Mouse (Mus musculus): ENCODE data around the gene Zmym3. TPM values are rescaled to one million over a fixed set of nuclear protein-coding genes. Genes with fewer than 3 reads are reported as not detected.

The Zmym3 gene
- total and polyA plus RNA-seq, 3 experiments = 20.7 to 42.9 TPM; not detected in 1

- DNase-seq (ENCODE audit: low read depth, low spot score) = no peak
- TF ChIP-seq SIN3A (IDR thresholded peaks at IDR 0.05; ENCODE audit: low read length) (no peak), MYC (IDR thresholded peaks at IDR 0.05; ENCODE audit: low read depth, low read length) (no peak), MXI1 (IDR thresholded peaks at IDR 0.05; ENCODE audit: low read depth, low read length) (no peak), TBP (IDR thresholded peaks at IDR 0.05; ENCODE audit: low read depth, low read length) (no peak), RCOR1 (IDR thresholded peaks at IDR 0.05; ENCODE audit: low read depth, low read length) (no peak), ZC3H11A (IDR thresholded peaks at IDR 0.05; ENCODE audit: low read depth, low read length) (no peak), TAL1 (IDR thresholded peaks at IDR 0.05; ENCODE audit: low read length) (no peak), BHLHE40 (IDR thresholded peaks at IDR 0.05; ENCODE audit: borderline replicate concordance, low read depth, low read length) (no peak), POLR2A (IDR thresholded peaks at IDR 0.05; ENCODE audit: control insufficient read depth in 1 of 2, insufficient read depth in 1 of 2, low read depth in 1 of 2, low read length in 2 of 2, poor library complexity in 1 of 2) (no peak), ELF1 (IDR thresholded peaks at IDR 0.05; ENCODE audit: low read depth, low read length) (no peak), RAD21 (IDR thresholded peaks at IDR 0.05; ENCODE audit: low read depth, low read length) (no peak), POLR2AphosphoS5 (IDR thresholded peaks at IDR 0.05; ENCODE audit: borderline replicate concordance, low read depth, low read length) (no peak), ZKSCAN1 (IDR thresholded peaks at IDR 0.05; ENCODE audit: low read depth, low read length) (no peak)
- no peaks in the 10 kb centered on the region for H3K9me3 ChIP-seq (replicated peaks; ENCODE audit: insufficient read depth, low read length)
- no peaks in the 10 kb centered on the region; a peak in 1 of 4 replicates for H3K4me1 ChIP-seq (ENCODE audit: control insufficient read depth in 1 of 2, insufficient read depth in 2 of 2, low read length in 2 of 2)
- no peaks in the 10 kb centered on the region for H3K27me3 ChIP-seq (ENCODE audit: control insufficient read depth in 1 of 2, insufficient read depth in 2 of 2, low read length in 2 of 2)
- no peak overlapping the region for H3K27ac ChIP-seq (ENCODE audit: control insufficient read depth, low read depth, low read length)
- no peak overlapping the region for H3K9ac ChIP-seq (ENCODE audit: control insufficient read depth, low read depth, low read length, poor library complexity, severe bottlenecking)
- no peak overlapping the region for H3K4me3 ChIP-seq (ENCODE audit: control insufficient read depth in 1 of 2, insufficient read depth in 1 of 2, low read depth in 2 of 2, low read length in 2 of 2)
- H3K36me3 ChIP-seq (ENCODE audit: control insufficient read depth in 1 of 2, insufficient read depth in 2 of 2, low read length in 2 of 2) = no peaks in the 10 kb centered on the region
- H3K79me2 ChIP-seq (ENCODE audit: control insufficient read depth, insufficient read depth, low read length, poor library complexity) = no peaks in the 10 kb centered on the region
Measured at GRCm38 (mm10) chrX:101372946-101373345, 47.7 kb downstream of the Zmym3 start.

- TF ChIP-seq GATA1 (IDR thresholded peaks at IDR 0.05; ENCODE audit: low read depth, low read length) = no peak
- TF ChIP-seq JUND (IDR thresholded peaks at IDR 0.05; ENCODE audit: low read depth, low read length) = no peak
- no peak for TF ChIP-seq ELF1 (IDR thresholded peaks at IDR 0.05; ENCODE audit: low read depth, low read length)
- no peak for TF ChIP-seq UBTF (IDR thresholded peaks at IDR 0.05; ENCODE audit: borderline replicate concordance, insufficient read depth, low read depth, low read length)
- TF ChIP-seq POLR2A (IDR thresholded peaks at IDR 0.05; ENCODE audit: control insufficient read depth in 1 of 2, insufficient read depth in 1 of 2, low read depth in 1 of 2, low read length in 2 of 2, poor library complexity in 1 of 2) = no peak
- TF ChIP-seq MYB (IDR thresholded peaks at IDR 0.05; ENCODE audit: low read depth, low read length) = no peak
- TF ChIP-seq USF2 (IDR thresholded peaks at IDR 0.05; ENCODE audit: borderline replicate concordance in 1 of 2, insufficient read depth in 1 of 2, low read depth in 1 of 2, low read length in 2 of 2) = no peak
- no peak for TF ChIP-seq MAZ (IDR thresholded peaks at IDR 0.05; ENCODE audit: low read depth, low read length)
- TF ChIP-seq GABPA (IDR thresholded peaks at IDR 0.05; ENCODE audit: low read depth, low read length) = no peak
- no peak for TF ChIP-seq POLR2AphosphoS2 (IDR thresholded peaks at IDR 0.05; ENCODE audit: low read length)
- TF ChIP-seq MEF2A (IDR thresholded peaks at IDR 0.05; ENCODE audit: extremely low read depth, insufficient replicate concordance, low read depth, low read length, poor library complexity, severe bottlenecking) = no peak
- TF ChIP-seq MXI1 (IDR thresholded peaks at IDR 0.05; ENCODE audit: low read depth, low read length) = no peak
- Histone ChIP-seq H3K9me3 (replicated peaks; ENCODE audit: insufficient read depth, low read length) (no peaks in the 10 kb centered on the region), H3K27me3 (ENCODE audit: control insufficient read depth in 1 of 2, insufficient read depth in 2 of 2, low read length in 2 of 2) (no peaks in the 10 kb centered on the region), H3K4me3 (ENCODE audit: control insufficient read depth in 1 of 2, insufficient read depth in 1 of 2, low read depth in 2 of 2, low read length in 2 of 2) (no peak overlapping the region), H3K36me3 (ENCODE audit: control insufficient read depth in 1 of 2, insufficient read depth in 2 of 2, low read length in 2 of 2) (no peaks in the 10 kb centered on the region), H3K4me1 (ENCODE audit: control insufficient read depth in 1 of 2, insufficient read depth in 2 of 2, low read length in 2 of 2) (no peaks in the 10 kb centered on the region; a peak in 1 of 4 replicates), H3K9ac (ENCODE audit: control insufficient read depth, low read depth, low read length, poor library complexity, severe bottlenecking) (no peak overlapping the region), H3K27ac (ENCODE audit: control insufficient read depth, low read depth, low read length) (no peak overlapping the region), H3K79me2 (ENCODE audit: control insufficient read depth, insufficient read depth, low read length, poor library complexity) (no peaks in the 10 kb centered on the region)
- DNase-seq (ENCODE audit: low read depth, low spot score) = no peak
Measured at GRCm38 (mm10) chrX:101370573-101370972, 50.1 kb downstream of the Zmym3 start.
